ENCODE assay signal across 9 mouse cellular contexts in the genomic region with DNA sequence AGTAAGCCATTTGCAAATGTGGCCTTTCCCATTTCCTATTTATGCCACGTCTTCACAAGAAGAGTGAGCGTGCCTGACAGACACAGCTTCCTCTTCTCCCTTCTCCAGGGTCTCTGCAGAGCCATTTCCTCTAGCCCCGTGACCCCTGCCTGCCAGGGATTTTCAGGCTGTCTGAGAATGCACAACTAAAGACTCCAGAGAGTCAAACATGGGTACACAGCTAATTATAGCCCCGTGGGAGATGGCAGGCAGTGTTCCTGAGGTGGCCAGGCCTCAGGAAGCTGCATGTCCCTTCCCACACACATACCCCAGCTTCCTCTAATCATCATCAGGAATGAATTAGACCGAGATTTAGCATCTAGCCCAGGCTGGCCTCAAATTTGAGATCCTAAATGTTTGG. TPM values are rescaled to one million over a fixed set of nuclear protein-coding genes. Genes with fewer than 3 reads are reported as not detected.
DNase-seq lines count a peak whose midpoint lies in the region; ATAC-seq lines count a peak whose summit lies in the region.
"Had no signal": no experiment of that assay in that cellular context is flagged by ENCODE, and none has a peak within 500 bp of the region (broad histone marks: within the 10 kb centered on the region; RNA-seq: fewer than 3 reads in every experiment).

No protein-coding gene starts in this region.

- H3K36me3 ChIP-seq in heart, embryonic 12.5 days, result no peaks in the 10 kb centered on the region

- ATAC-seq in heart, embryonic 12.5 days (ENCODE audit: insufficient number of reproducible peaks, low FRiP score), result peak; percentile 47; the same call in 1 of the 2 replicates

- H3K4me1 ChIP-seq in heart, embryonic 12.5 days (replicated peaks), result peaks cover 56% of the 10 kb centered on the region

- peak; percentile 28 for DNase-seq in layer of hippocampus, adult 9-11 months
- no peak for DNase-seq in layer of hippocampus, postnatal 10 days (ENCODE audit: low spot score in 2 of 2)
- peak; percentile 72 for DNase-seq in kidney, postnatal 10 days
- peak; percentile 54 to 74 for DNase-seq in lung, postnatal 4 days
- no peak for DNase-seq in urinary bladder, postnatal 14 days (ENCODE audit: low spot score)
- DNase-seq in urinary bladder, postnatal 36 days (ENCODE audit: low spot score in 2 of 2), result no peak
- DNase-seq in frontal cortex, postnatal 25 days (ENCODE audit: low spot score in 2 of 2), result no peak

- peak overlapping the region; percentile 86 for H3K27ac ChIP-seq in heart, embryonic 12.5 days (ENCODE audit: poor library complexity, severe bottlenecking)

- no peaks in the 10 kb centered on the region for H3K9me3 ChIP-seq in heart, embryonic 12.5 days (replicated peaks)

- 6% methylated on average over 5 of the region's 5 CpGs for WGBS in heart, embryonic 12.5 days

- peak overlapping the region; percentile 17; the same call in 1 of the 2 replicates for H3K4me2 ChIP-seq in heart, embryonic 12.5 days

- no peaks in the 10 kb centered on the region for H3K27me3 ChIP-seq in heart, embryonic 12.5 days (replicated peaks)

- H3K9ac ChIP-seq in heart, embryonic 12.5 days, result no peak overlapping the region

- H3K4me3 ChIP-seq in heart, embryonic 12.5 days, result no peak overlapping the region
- H3K4me3 ChIP-seq: erythroblast, embryonic 14.5 days had no signal

RNA-seq across cellular contexts. Expression of a gene that starts 20.6 kb away (rescaled TPM):
- 10 to 100 TPM; 12.2 to 12.9 TPM for total RNA-seq in layer of hippocampus, postnatal 10 days (2021)
- 184 and 192 TPM in 2 replicates for polyA plus RNA-seq in heart, embryonic 12.5 days (2016; fragmentation: Nextera tagmentation; extraction: Ambion mirVana)

RNA-seq across cellular contexts. Expression of a gene that starts 57.8 kb away (rescaled TPM):
- under 1 TPM; 0.56 to 0.59 TPM for total RNA-seq in layer of hippocampus, postnatal 10 days (2021)
- polyA plus RNA-seq in heart, embryonic 12.5 days (2016; fragmentation: Nextera tagmentation; extraction: Ambion mirVana), result 1.9 and 2.2 TPM in 2 replicates
- polyA plus RNA-seq: erythroblast, embryonic 14.5 days had no signal

Comparison
In these comparisons a context has a peak if more than half of its experiments do, and no peak if none do; other contexts are left out.
1. DNase-seq: peak in layer of hippocampus, adult 9-11 months (single experiment), kidney, postnatal 10 days (single experiment) and lung, postnatal 4 days (2 of 2); none in layer of hippocampus, postnatal 10 days (0 of 2), urinary bladder, postnatal 14 days (single experiment), urinary bladder, postnatal 36 days (0 of 2) and frontal cortex, postnatal 25 days (0 of 2).